Mouse (Mus musculus): ENCODE measurements around the gene Ano3.

DNA sequence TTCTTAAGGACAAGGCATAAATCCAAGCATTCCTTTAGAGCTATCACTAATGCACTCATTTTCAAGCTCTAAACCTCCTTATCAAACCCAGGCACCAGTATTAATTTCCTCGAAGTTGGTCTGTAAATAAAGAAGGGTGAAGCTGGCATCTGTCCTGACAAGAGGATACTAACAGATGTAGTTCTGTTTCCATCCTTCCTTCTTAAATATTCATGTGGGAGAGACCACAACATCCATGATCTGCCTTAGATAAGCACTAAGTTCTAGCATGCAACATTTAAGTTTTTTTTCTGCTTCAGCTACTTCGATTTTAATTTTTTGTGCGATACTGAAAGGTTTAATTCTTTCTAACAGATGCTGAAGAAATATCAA is 305 bp downstream of the Ano3 start:
- TF ChIP-seq CTCF (IDR thresholded peaks at IDR 0.05; ENCODE audit: extremely low read depth, insufficient read length, insufficient replicate concordance, low read depth, low read length), result no peak
- TF ChIP-seq POLR2A (IDR thresholded peaks at IDR 0.05; ENCODE audit: low read depth, low read length), result no peak
